Mouse (Mus musculus) cortical plate, adult 2 months (tissue): Measurements from ENCODE around the gene Cnksr3. TPM values are rescaled to one million over a fixed set of nuclear protein-coding genes. Genes with fewer than 3 reads are reported as not detected.
A peak's percentile ranks its signal among the peaks of the same experiment; 100 is the strongest.

Source experiments
- H3K27ac ChIP-seq: fragments of 200-500 bp; 2 replicates; pipeline ENCODE4 v1.5.1; 2012; ENCODE audit warnings: low read length, control low read depth, inconsistent platforms; ENCODE audit not compliant: insufficient read depth
- H3K4me1 ChIP-seq: fragments of 200-500 bp; 2 replicates; pipeline ENCODE4 v1.6.1; 2011; ENCODE audit warnings: low read length; ENCODE audit not compliant: control insufficient read depth, insufficient read depth
- H3K4me3 ChIP-seq: fragments of 200-500 bp; 2 replicates; pipeline ENCODE4 v1.5.1; 2011; ENCODE audit warnings: mild to moderate bottlenecking, low read length, control low read depth; ENCODE audit not compliant: insufficient read depth
- CTCF ChIP-seq: fragments of 200-500 bp; IDR thresholded peaks from 2 replicates; pipeline ENCODE4 v1.5.1; 2011; ENCODE audit warnings: mild to moderate bottlenecking, control low read depth, low read length; ENCODE audit not compliant: insufficient read depth; ENCODE audit errors: extremely low read depth
- POLR2A ChIP-seq: fragments of 200-500 bp; IDR thresholded peaks from 2 replicates; pipeline ENCODE4 v1.6.1; 2011; ENCODE audit warnings: mild to moderate bottlenecking, low read length, control low read depth; ENCODE audit not compliant: insufficient read depth; ENCODE audit errors: extremely low read depth
- polyA plus RNA-seq: library from polyadenylated mRNA; depleted of rRNA; stranded (reverse); fragments of >200 nt; gene quantifications from 2 replicates; pipeline ENCODE4 v1.2.3, GENCODE M21; 2012

The Cnksr3 gene
- polyA plus RNA-seq, 1 experiment = 7.0 TPM

DNA sequence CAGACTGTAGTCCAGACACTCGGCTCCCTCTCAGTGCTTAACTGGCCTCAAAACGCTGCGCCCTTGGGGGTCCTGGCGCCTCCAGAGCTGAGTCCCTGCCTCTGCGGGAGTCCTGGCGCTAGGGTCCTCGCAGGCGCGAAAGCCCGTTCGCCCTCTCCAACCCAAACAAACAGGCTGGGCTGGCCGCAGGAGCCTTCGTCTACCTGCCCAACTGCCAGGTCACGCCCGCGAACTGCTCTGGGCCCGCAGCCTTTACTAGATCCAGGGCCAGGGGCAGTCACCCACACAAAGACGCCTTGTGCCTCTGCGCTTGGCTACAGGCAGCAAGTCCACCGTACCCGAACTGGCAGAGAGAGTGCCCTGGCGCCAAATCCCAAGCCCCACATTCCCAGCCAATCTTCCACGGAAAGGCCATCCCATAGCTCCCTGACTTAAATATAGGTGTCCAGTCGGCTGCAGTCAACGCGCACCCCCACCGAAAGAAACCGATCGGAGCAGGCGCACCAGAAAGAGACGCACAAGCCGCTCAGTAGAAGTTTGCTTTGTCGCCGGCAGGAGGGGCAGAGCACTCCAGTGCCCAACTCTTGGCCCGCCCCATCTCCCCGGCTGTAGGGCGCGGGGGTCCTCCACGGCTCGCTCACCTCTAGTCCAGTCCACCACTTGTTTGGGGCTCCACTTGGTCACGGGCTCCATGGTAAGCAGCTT, 894 bp downstream of the Cnksr3 start:
- Histone ChIP-seq H3K27ac (peak overlapping the region; percentile 93), H3K4me3 (peak overlapping the region; percentile 44), H3K4me1 (0 out of 2 replicates have a peak, but pooled peaks cover 2% of the 10 kb centered on the region)
- TF ChIP-seq POLR2A = no peak
- no peak for TF ChIP-seq CTCF

- Histone ChIP-seq H3K4me1 (0 out of 2 replicates have a peak, but pooled peaks cover 2% of the 10 kb centered on the region), H3K4me3 (no peak overlapping the region), H3K27ac (no peak overlapping the region)
- TF ChIP-seq CTCF (no peak), POLR2A (no peak)
Observed at GRCm38 (mm10) chr10:7209691-7210455, 2.2 kb downstream of the Cnksr3 start.

DNA sequence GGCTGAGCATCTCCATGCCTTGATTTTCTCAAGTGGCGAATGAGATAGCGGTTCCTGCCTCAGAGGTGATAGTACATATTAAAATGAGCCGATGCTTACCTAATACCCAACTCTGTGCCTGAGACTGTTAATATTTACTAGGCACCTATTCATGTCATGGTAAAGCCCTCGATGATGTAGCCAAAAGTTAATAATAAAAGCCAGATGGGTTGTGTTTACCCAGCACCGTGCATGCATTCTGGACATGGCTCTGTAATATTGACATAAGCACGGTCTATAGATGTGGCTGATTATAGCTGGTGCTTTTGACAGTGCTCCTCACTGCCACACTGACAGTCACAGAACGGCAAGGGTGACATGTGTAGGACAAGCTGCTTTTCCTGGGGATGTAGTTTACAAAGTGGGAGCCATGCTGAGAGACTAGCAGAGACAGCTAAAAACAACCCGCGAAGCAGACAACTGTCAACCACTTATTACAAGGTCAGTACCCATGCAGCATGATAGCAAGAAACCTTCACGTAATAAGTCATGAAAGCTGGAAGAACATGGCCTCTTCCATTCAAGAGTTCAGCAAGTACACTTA, 3.1 kb downstream of the Cnksr3 start:
- Histone ChIP-seq H3K4me3 (no peak overlapping the region), H3K4me1 (0 out of 2 replicates have a peak, but pooled peaks cover 2% of the 10 kb centered on the region), H3K27ac (no peak overlapping the region)
- no peak for TF ChIP-seq POLR2A
- no peak for TF ChIP-seq CTCF

- Histone ChIP-seq H3K27ac (no peak overlapping the region), H3K4me3 (no peak overlapping the region), H3K4me1 (0 out of 2 replicates have a peak, but pooled peaks cover 2% of the 10 kb centered on the region)
- no peak for TF ChIP-seq CTCF
- TF ChIP-seq POLR2A = no peak
Observed at GRCm38 (mm10) chr10:7207301-7207700, 4.7 kb downstream of the Cnksr3 start.

GRCm38 (mm10) chr10:7206571-7206970, 5.5 kb downstream of the Cnksr3 start:
- no peak overlapping the region for H3K4me3 ChIP-seq
- no peak for TF ChIP-seq CTCF
- TF ChIP-seq POLR2A = no peak

GRCm38 (mm10) chr10:7205576-7205975, 6.5 kb downstream of the Cnksr3 start:
- Histone ChIP-seq H3K4me3 (no peak overlapping the region), H3K4me1 (0 out of 2 replicates have a peak, but pooled peaks cover 1% of the 10 kb centered on the region)
- no peak for TF ChIP-seq POLR2A
- no peak for TF ChIP-seq CTCF

More at GRCm38 (mm10) chr10:7206571-7206970, 5.5 kb downstream of the Cnksr3 start:
- Histone ChIP-seq H3K27ac (no peak overlapping the region), H3K4me1 (0 out of 2 replicates have a peak, but pooled peaks cover 2% of the 10 kb centered on the region)

DNA sequence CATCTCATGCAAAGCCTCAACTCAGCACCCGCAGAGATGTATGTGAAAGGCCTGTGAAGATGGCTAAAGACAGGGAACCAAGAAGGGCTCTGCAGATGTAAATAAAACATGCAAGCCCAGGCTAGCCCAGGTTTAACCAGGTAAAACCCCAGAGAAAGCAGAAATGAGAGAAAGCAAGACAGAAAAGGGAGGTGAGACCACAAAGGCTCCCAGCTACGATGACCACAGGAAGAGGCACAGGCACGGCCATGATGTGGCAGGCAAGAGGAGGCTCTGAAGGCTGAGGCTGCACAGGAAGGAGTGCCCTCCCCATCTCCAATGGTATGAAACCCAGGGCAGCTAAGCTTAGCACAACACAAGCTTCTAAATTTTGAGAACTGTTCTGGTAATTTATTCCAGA, 7.1 kb downstream of the Cnksr3 start:
- H3K4me1 ChIP-seq = no peaks in the 10 kb centered on the region
- TF ChIP-seq POLR2A (no peak), CTCF (no peak)
- no peak overlapping the region for H3K27ac ChIP-seq
- no peak overlapping the region for H3K4me3 ChIP-seq

More at GRCm38 (mm10) chr10:7205576-7205975, 6.5 kb downstream of the Cnksr3 start:
- H3K27ac ChIP-seq = no peak overlapping the region

GRCm38 (mm10) chr10:7202576-7202975, 9.5 kb downstream of the Cnksr3 start:
- TF ChIP-seq CTCF (no peak), POLR2A (no peak)
- Histone ChIP-seq H3K4me3 (no peak overlapping the region), H3K27ac (no peak overlapping the region), H3K4me1 (no peaks in the 10 kb centered on the region)

GRCm38 (mm10) chr10:7200665-7201064, 11.4 kb downstream of the Cnksr3 start:
- no peaks in the 10 kb centered on the region for H3K4me1 ChIP-seq
- TF ChIP-seq POLR2A (no peak), CTCF (no peak)
- no peak overlapping the region for H3K27ac ChIP-seq
- H3K4me3 ChIP-seq = no peak overlapping the region

DNA sequence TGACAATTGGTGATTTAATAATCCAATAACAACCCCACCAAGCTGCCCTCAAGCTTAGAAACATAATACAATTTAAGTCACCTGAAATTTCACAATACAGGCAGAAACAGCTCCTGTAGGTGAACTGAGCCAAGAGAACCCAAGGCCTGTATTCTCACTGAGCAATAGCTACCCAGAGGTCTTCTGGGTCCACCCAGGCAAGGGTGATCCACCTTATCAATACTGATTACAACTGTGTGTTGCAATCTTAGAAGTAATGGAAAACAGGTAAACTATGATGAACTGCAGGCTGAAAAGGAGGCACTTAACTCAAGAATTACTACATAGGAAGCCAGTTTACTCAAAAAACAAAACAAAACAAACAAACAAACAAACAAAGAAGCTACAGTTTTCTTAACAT, 13.8 kb downstream of the Cnksr3 start:
- no peak for TF ChIP-seq POLR2A
- no peak for TF ChIP-seq CTCF
- Histone ChIP-seq H3K4me3 (no peak overlapping the region), H3K27ac (no peak overlapping the region), H3K4me1 (no peaks in the 10 kb centered on the region)

DNA sequence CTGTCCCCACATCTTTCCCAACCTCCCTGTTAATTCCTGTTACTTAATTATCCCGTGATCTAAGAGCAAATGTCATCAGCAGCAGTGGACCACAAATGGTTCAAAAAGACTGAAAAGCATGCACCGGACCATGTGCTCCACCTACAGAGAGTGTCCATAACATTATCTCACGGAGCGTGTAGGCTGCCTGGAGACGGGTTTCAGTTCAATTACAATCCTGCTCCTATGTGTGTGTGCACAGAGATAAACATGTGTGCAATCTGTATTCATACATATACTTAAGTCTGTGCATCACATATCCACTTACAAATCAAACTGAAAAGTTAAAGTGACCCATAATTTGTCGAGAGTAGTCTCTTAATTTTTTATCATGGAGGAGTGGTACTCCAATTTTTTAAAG, 14.3 kb downstream of the Cnksr3 start:
- H3K4me3 ChIP-seq = no peak overlapping the region
- TF ChIP-seq POLR2A (no peak), CTCF (no peak)

More for the DNA sequence above, 14.3 kb downstream of the Cnksr3 start:
- Histone ChIP-seq H3K27ac (no peak overlapping the region), H3K4me1 (no peaks in the 10 kb centered on the region)
